Mouse (Mus musculus) lung, embryonic 16.5 days (tissue): Measurements from ENCODE around the gene Abcd2. TPM values are rescaled to one million over a fixed set of nuclear protein-coding genes. Genes with fewer than 3 reads are reported as not detected.

Experiments used
- ATAC-seq: fragments of 200-750 bp; cut with Nextera tagmentation; 2 replicates; pipeline ENCODE4 v1.8.0; 2017; ENCODE audit warnings: low read depth, mild to moderate bottlenecking, moderate library complexity
- H3K27ac ChIP-seq: fragments of 300-500 bp; sonication (generic); 2 replicates; pipeline ENCODE4 v1.5.1; 2014; ENCODE audit warnings: mild to moderate bottlenecking, control low read depth, low read length
- H3K27me3 ChIP-seq: fragments of 300-500 bp; sonication (generic); 2 replicates; pipeline ENCODE4 v1.6.1; 2014; ENCODE audit warnings: low read depth, low read length, mixed read lengths; ENCODE audit not compliant: control insufficient read depth, insufficient read depth
- H3K36me3 ChIP-seq: fragments of 300-500 bp; sonication (generic); 2 replicates; pipeline ENCODE4 v1.6.1; 2014; ENCODE audit warnings: low read length; ENCODE audit not compliant: control insufficient read depth, insufficient read depth
- H3K4me1 ChIP-seq: fragments of 300-500 bp; sonication (generic); replicated peaks from 2 replicates; pipeline ENCODE4 v1.6.1; 2014; ENCODE audit warnings: low read length, mixed read lengths; ENCODE audit not compliant: control insufficient read depth, insufficient read depth
- H3K4me2 ChIP-seq: fragments of 300-500 bp; sonication (generic); 2 replicates; pipeline ENCODE4 v1.6.1; 2014; ENCODE audit warnings: low read depth, low read length, control low read depth
- H3K4me3 ChIP-seq: fragments of 300-500 bp; sonication (generic); 2 replicates; pipeline ENCODE4 v1.5.1; 2014; ENCODE audit warnings: mild to moderate bottlenecking, low read length, control low read depth
- H3K9ac ChIP-seq: fragments of 300-500 bp; sonication (generic); 2 replicates; pipeline ENCODE4 v1.6.1; 2014; ENCODE audit warnings: low read length, control low read depth
- H3K9me3 ChIP-seq: fragments of 300-500 bp; sonication (generic); 2 replicates; pipeline ENCODE4 v1.6.1; 2016; ENCODE audit warnings: low read length; ENCODE audit not compliant: control insufficient read depth
- WGBS: fragments of 180-500 bp; shearing (Covaris S2); extraction: QIAGEN DNeasy Blood & Tissue Kit; methylation state at CpG from one replicate; pipeline ENCODE4 v1.1.7; 2014; 5-methylcytosine and 5-hydroxymethylcytosine counted together
- polyA plus RNA-seq: library from polyadenylated mRNA; unstranded; fragments of >200 nt; fragmentation: Nextera tagmentation; extraction: Ambion mirVana; gene quantifications from 2 replicates; pipeline ENCODE4 v1.2.1, GENCODE M21; 2015

Abcd2 gene
- polyA plus RNA-seq, 1 experiment from 2014 or later = 6.4 TPM

GRCm38 (mm10) chr15:91190519-91191207, 936 bp downstream of the Abcd2 start:
- ATAC-seq = no peak
- Histone ChIP-seq H3K4me3 (peak overlapping the region; percentile 46), H3K27me3 (no peaks in the 10 kb centered on the region), H3K4me1 (no peaks in the 10 kb centered on the region; the same call in 1 of the 2 replicates), H3K4me2 (peak overlapping the region; percentile 74), H3K27ac (no peak overlapping the region), H3K36me3 (no peaks in the 10 kb centered on the region), H3K9ac (peak overlapping the region; percentile 33), H3K9me3 (no peaks in the 10 kb centered on the region)
- WGBS = 41% methylated on average over 17 of the region's 17 CpGs

GRCm38 (mm10) chr15:91190026-91190425, 1.6 kb downstream of the Abcd2 start:
- no peaks in the 10 kb centered on the region for H3K36me3 ChIP-seq
- H3K4me2 ChIP-seq = peak overlapping the region; percentile 74
- no peaks in the 10 kb centered on the region for H3K27me3 ChIP-seq
- H3K9me3 ChIP-seq = no peaks in the 10 kb centered on the region
- peak overlapping the region; percentile 46 for H3K4me3 ChIP-seq
- no peak for ATAC-seq
- WGBS = 36% methylated on average over 4 of the region's 4 CpGs
- no peaks in the 10 kb centered on the region; the same call in 1 of the 2 replicates for H3K4me1 ChIP-seq
- H3K9ac ChIP-seq = no peak overlapping the region; the same call in 1 of the 2 replicates
- H3K27ac ChIP-seq = no peak overlapping the region

GRCm38 (mm10) chr15:91186358-91186757, 5.2 kb downstream of the Abcd2 start:
- ATAC-seq = no peak
- H3K9ac ChIP-seq = no peak overlapping the region
- no peaks in the 10 kb centered on the region for H3K27me3 ChIP-seq
- H3K4me1 ChIP-seq = no peaks in the 10 kb centered on the region; the same call in 1 of the 2 replicates
- no peaks in the 10 kb centered on the region for H3K9me3 ChIP-seq
- 78% methylated on average over 6 of the region's 6 CpGs for WGBS
- no peak overlapping the region for H3K4me3 ChIP-seq
- H3K27ac ChIP-seq = no peak overlapping the region
- no peak overlapping the region for H3K4me2 ChIP-seq
- H3K36me3 ChIP-seq = no peaks in the 10 kb centered on the region

GRCm38 (mm10) chr15:91179911-91180622, 11.5 kb downstream of the Abcd2 start:
- WGBS = 71% methylated on average over 15 of the region's 15 CpGs
- Histone ChIP-seq H3K36me3 (no peaks in the 10 kb centered on the region), H3K4me3 (no peak overlapping the region), H3K9ac (no peak overlapping the region), H3K27ac (no peak overlapping the region), H3K4me1 (no peaks in the 10 kb centered on the region), H3K27me3 (no peaks in the 10 kb centered on the region), H3K9me3 (no peaks in the 10 kb centered on the region), H3K4me2 (no peak overlapping the region)
- ATAC-seq = no peak; the same call in 1 of the 2 replicates

GRCm38 (mm10) chr15:91178656-91179314, 12.8 kb downstream of the Abcd2 start:
- WGBS = 43% methylated on average over 9 of the region's 9 CpGs
- no peak for ATAC-seq
- no peaks in the 10 kb centered on the region for H3K9me3 ChIP-seq

GRCm38 (mm10) chr15:91172193-91172592, 19.4 kb downstream of the Abcd2 start:
- H3K9me3 ChIP-seq = no peaks in the 10 kb centered on the region
- no peak overlapping the region for H3K4me2 ChIP-seq
- no peak overlapping the region; the same call in 1 of the 2 replicates for H3K27ac ChIP-seq
- 66% methylated on average over 4 of the region's 4 CpGs for WGBS
- H3K4me3 ChIP-seq = no peak overlapping the region
- H3K9ac ChIP-seq = no peak overlapping the region
- no peaks in the 10 kb centered on the region for H3K36me3 ChIP-seq
- no peaks in the 10 kb centered on the region for H3K27me3 ChIP-seq
- no peaks in the 10 kb centered on the region for H3K4me1 ChIP-seq
- ATAC-seq = peak; percentile 78

More at GRCm38 (mm10) chr15:91178656-91179314, 12.8 kb downstream of the Abcd2 start:
- Histone ChIP-seq H3K9ac (no peak overlapping the region), H3K4me2 (no peak overlapping the region), H3K36me3 (no peaks in the 10 kb centered on the region), H3K27ac (no peak overlapping the region), H3K27me3 (no peaks in the 10 kb centered on the region), H3K4me1 (no peaks in the 10 kb centered on the region), H3K4me3 (no peak overlapping the region)

- no peak overlapping the region for H3K4me2 ChIP-seq
- 83% methylated on average over 4 of the region's 4 CpGs for WGBS
- H3K4me3 ChIP-seq = no peak overlapping the region
- H3K9ac ChIP-seq = no peak overlapping the region
- H3K9me3 ChIP-seq = no peaks in the 10 kb centered on the region
- no peaks in the 10 kb centered on the region for H3K4me1 ChIP-seq
- H3K27me3 ChIP-seq = no peaks in the 10 kb centered on the region
- ATAC-seq = no peak
- H3K36me3 ChIP-seq = no peaks in the 10 kb centered on the region
- H3K27ac ChIP-seq = peak overlapping the region; percentile 55
These were observed 20.3 kb downstream of the Abcd2 start for GRCm38 (mm10) chr15:91171332-91171731.

- Histone ChIP-seq H3K4me2 (no peak overlapping the region), H3K27me3 (no peaks in the 10 kb centered on the region), H3K9me3 (no peaks in the 10 kb centered on the region), H3K4me1 (no peaks in the 10 kb centered on the region), H3K27ac (no peak overlapping the region; the same call in 1 of the 2 replicates), H3K36me3 (no peaks in the 10 kb centered on the region), H3K4me3 (no peak overlapping the region), H3K9ac (no peak overlapping the region)
- WGBS = 75% methylated on average over 9 of the region's 9 CpGs
- ATAC-seq = no peak
These were observed 20.8 kb downstream of the Abcd2 start for GRCm38 (mm10) chr15:91170602-91171328.
